Mouse (Mus musculus) kidney, adult 10 weeks (tissue): ENCODE results near the gene Def8. TPM values are rescaled to one million over a fixed set of nuclear protein-coding genes. Genes with fewer than 3 reads are reported as not detected.

Experiments
- polyA plus RNA-seq: library from polyadenylated mRNA; stranded (reverse); fragments of 350-450 nt; fragmentation: Illumina TruSeq; extraction: RNeasy Lipid Tissue Mini Kit (QIAGEN cat#74804); gene quantifications from one replicate; pipeline ENCODE4 v1.2.3, GENCODE M21; 2014; ENCODE audit warnings: low read depth, low replicate concordance

Gene Def8
- 10.8 TPM for polyA plus RNA-seq

DNA sequence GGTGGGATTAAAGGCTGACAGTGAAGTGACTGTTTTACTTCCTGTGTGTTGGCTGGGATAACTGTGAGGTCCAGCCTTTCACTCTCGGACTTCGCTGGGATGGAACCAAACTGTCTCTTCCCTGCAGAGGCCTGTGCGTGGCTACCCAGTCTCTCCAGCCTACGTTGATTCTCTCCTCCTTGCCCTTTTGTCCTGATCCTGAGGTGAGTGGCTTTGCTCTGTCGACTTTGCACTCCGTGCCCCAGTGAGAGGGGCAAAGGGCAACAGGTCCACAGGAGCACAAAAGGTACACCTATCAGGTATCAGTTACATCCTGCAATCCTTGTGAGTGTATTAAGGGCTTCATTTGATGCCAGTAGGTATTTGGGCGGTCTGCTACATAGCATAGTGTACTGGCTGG, at the start of gene Def8:
Gene Def8, plus strand, starts transcription at position 87 of the 400 bp plus-strand sequence.

DNA sequence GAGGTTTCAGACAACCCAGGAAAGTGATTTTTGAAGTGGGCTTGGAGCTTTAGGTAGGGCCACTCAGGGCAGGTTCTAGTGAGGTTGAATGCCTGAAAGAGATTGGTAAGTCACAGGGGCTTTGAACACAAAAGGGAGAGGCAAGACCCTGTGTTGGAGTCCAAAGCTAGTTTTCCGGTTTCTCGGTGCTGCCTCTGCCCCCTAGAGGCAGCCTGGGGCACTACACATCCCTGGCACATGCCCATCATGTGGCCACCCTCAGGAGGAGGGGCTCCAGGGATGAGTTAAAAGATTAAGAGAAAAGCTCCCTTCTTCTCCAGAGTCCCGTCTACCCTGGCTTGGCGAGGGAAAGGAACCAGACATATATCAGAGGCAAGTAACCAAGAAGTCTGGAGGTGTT, 16.5 kb upstream of the Def8 start, which contains the start of gene Mc1r:
Gene Mc1r, plus strand, starts transcription at position 322 of the 400 bp plus-strand sequence.

DNA sequence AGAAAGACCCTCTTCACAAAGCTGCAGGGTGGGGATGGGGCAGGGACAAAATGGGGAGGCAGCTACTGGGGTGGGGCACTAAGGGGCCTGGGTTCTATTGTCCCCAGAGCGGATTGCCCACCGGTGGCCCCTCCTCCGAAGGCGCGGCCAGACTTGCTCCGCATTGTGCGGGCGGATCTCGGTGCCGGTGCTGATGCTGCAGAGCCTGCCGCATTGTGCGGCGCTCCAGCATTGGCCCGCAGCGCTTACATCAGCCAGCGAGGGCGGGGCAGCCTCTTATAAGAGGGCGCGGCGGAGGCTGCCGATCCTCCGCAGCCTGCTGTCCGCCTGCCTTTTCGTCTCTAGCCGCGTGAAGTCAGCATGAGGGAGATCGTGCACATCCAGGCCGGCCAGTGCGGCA, 12.1 kb upstream of the Def8 start, which contains the start of gene Tubb3:
Gene Tubb3, plus strand, starts transcription at position 179 of the 400 bp plus-strand sequence.

DNA sequence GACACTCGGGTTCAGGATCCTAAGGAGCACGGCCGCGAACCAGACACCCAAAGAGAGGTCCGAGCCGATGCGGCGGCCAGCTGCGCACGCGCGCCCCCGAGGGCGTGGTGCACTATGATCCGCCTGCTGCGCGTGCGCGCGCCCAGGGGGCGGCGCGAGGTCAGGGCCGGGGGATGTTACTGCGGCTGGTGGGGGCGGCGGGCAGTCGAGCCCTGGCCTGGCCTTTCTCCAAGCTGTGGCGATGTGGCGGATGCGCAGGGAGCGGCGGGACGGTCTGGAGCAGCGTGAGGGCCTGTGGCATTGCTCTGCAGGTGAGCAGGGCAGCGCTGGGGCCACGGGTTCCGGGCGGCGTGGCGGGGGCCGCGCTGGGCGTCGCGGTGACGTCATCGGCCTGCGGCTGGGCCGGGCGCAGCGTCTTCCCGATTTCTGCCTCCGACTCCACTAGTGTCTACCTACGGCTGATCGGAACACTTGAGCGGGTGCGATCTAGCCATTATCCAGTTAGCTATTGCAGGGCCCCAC, 54.5 kb downstream of the Def8 start, which contains the start of gene Afg3l1:
Gene Afg3l1, plus strand, starts transcription at position 167 of the 522 bp plus-strand sequence.

Other genes starting within 250 kb of the Def8 start
- gene Dpep1, start 237.3 kb upstream of the Def8 start, polyA plus RNA-seq: 30.5 TPM
- 5.1 TPM for gene Chmp1a, start 210.8 kb upstream of the Def8 start, polyA plus RNA-seq
- 2.0 TPM for gene Spata33, start 210.7 kb upstream of the Def8 start, polyA plus RNA-seq
- gene Cdk10, start 198.7 kb upstream of the Def8 start, polyA plus RNA-seq: 1.2 TPM
- gene Spata2l, start 187.3 kb upstream of the Def8 start, polyA plus RNA-seq: 0.49 TPM
- gene Zfp276, start 169.3 kb upstream of the Def8 start, polyA plus RNA-seq: 1.5 TPM
- 1.2 TPM for gene Vps9d1, start 169.2 kb upstream of the Def8 start, polyA plus RNA-seq
- gene Fanca, start 105.0 kb upstream of the Def8 start, polyA plus RNA-seq: 0.32 TPM
- gene Spire2, start 90.8 kb upstream of the Def8 start, polyA plus RNA-seq: not detected
- gene Tcf25, start 49.8 kb upstream of the Def8 start, polyA plus RNA-seq: 183 TPM
- gene Mc1r, start 16.4 kb upstream of the Def8 start, polyA plus RNA-seq: not detected
- not detected for gene Tubb3, start 12.1 kb upstream of the Def8 start, polyA plus RNA-seq
- gene Afg3l1, start 54.4 kb downstream of the Def8 start, polyA plus RNA-seq: 10.0 TPM
- gene Dbndd1, start 91.9 kb downstream of the Def8 start, polyA plus RNA-seq: not detected
- gene Gas8, start 95.3 kb downstream of the Def8 start, polyA plus RNA-seq: 1.9 TPM
- gene Rhou, start 230.4 kb downstream of the Def8 start, polyA plus RNA-seq: 2.3 TPM